Mouse (Mus musculus) liver, adult 2 months (tissue): ENCODE measurements around the gene Txk.

ENCODE experiments used
- CTCF ChIP-seq: fragments of 200-500 bp; IDR thresholded peaks from 2 replicates; pipeline ENCODE4 v1.5.1; 2011; ENCODE audit warnings: low read depth, low read length, control low read depth
- POLR2A ChIP-seq: fragments of 200-500 bp; IDR thresholded peaks from 2 replicates; pipeline ENCODE4 v1.6.1; 2011; ENCODE audit warnings: low read length, control low read depth; ENCODE audit not compliant: insufficient read depth; ENCODE audit errors: extremely low read depth

DNA sequence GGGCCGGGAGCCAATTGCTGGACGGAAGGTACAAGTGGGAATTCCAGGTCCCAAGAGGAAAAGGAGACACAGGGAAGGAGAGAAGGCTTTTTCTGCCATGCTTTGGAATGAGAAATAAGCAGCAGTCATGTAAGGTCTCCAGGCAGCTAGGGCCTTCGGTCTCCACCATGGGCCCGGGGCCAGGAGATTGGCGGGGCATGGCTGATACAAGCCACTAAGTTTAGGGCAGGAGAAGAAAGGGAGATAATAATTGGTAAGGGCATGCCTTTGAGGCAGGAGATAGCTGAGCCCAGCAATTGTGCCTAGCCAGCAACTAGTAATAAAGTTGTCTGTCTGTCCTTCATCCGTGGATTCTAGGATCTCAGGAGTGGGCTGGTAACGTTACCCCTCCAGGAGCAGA, 30.5 kb upstream of the Txk start:
- TF ChIP-seq CTCF (no peak), POLR2A (no peak)
